Mouse (Mus musculus): ENCODE measurements around the gene Dusp12.

GRCm38 (mm10) chr1:170829344-170829743, 56.0 kb downstream of the Dusp12 start:
- TF ChIP-seq CTCF (IDR thresholded peaks at IDR 0.05; ENCODE audit: borderline replicate concordance, insufficient read depth, low read depth, low read length) (no peak), POLR2A (IDR thresholded peaks at IDR 0.05; ENCODE audit: borderline replicate concordance, insufficient read depth, low read length) (no peak)

Measured in cerebellum, adult 2 months (tissue).